Mouse (Mus musculus) hematopoietic multipotent progenitor cell, adult 10-12 weeks (in vitro differentiated cells): ENCODE measurements around the gene Nkd2. TPM values are rescaled to one million over a fixed set of nuclear protein-coding genes. Genes with fewer than 3 reads are reported as not detected.

Experiments
- polyA plus RNA-seq: library from polyadenylated mRNA; stranded (reverse); fragments of >175 nt; gene quantifications from 2 replicates; pipeline ENCODE4 v1.2.3, GENCODE M21; 2012; ENCODE audit warnings: low replicate concordance

Gene Nkd2
- 0.04 and 0.17 TPM in 2 replicates for polyA plus RNA-seq

GRCm38 (mm10) chr13:73847465-73847836 is at the start of gene Nkd2:
Gene Nkd2 (minus strand): TSS chr13:73847631.

Other genes with a start within 250 kb of the Nkd2 start
- gene Clptm1l, start 243.6 kb downstream of the Nkd2 start, polyA plus RNA-seq, result 19.3 and 77.1 TPM in 2 replicates
- gene Tert, start 220.7 kb downstream of the Nkd2 start, polyA plus RNA-seq, result 0.85 and 2.5 TPM in 2 replicates
- gene Slc6a18, start 169.6 kb downstream of the Nkd2 start, polyA plus RNA-seq, result not detected in 2 replicates
- not detected in 2 replicates for gene Slc6a19, start 142.8 kb downstream of the Nkd2 start, polyA plus RNA-seq
- 50.7 and 75.2 TPM in 2 replicates for gene Slc12a7, start 114.5 kb downstream of the Nkd2 start, polyA plus RNA-seq
- 0.24 and 0.33 TPM in 2 replicates for gene Trip13, start 90.2 kb upstream of the Nkd2 start, polyA plus RNA-seq
- 37.8 and 41.1 TPM in 2 replicates for gene Brd9, start 90.2 kb upstream of the Nkd2 start, polyA plus RNA-seq
- gene Zdhhc11, start 116.2 kb upstream of the Nkd2 start, polyA plus RNA-seq, result not detected in 2 replicates
- 0.45 and 1.9 TPM in 2 replicates for gene Tppp, start 161.8 kb upstream of the Nkd2 start, polyA plus RNA-seq
- gene Cep72, start 214.7 kb upstream of the Nkd2 start, polyA plus RNA-seq, result 0.31 and 3.7 TPM in 2 replicates